Mouse (Mus musculus) heart, postnatal 14 days (tissue): Measurements from ENCODE around the gene Gpr155. TPM values are rescaled to one million over a fixed set of nuclear protein-coding genes. Genes with fewer than 3 reads are reported as not detected.

Source experiments
- DNase-seq, 2 experiments: peaks; one replicate each; pipeline ENCODE4 v3.0.0; 2021 to 2022
- intact Hi-C: fragments of 180-260 bp; cut with DNase I; formaldehyde crosslinking; loops from one replicate; pipeline ENCODE4 v1.15.1; 2025
- long read RNA-seq, 2 experiments: library from polyadenylated mRNA; stranded (forward); transcript quantifications; one replicate each; pipeline ENCODE4 v2.0.0; 2021
- total RNA-seq, 2 experiments: library from RNA; stranded (reverse); gene quantifications; 2 replicates each; pipeline ENCODE4 v1.2.3; 2021

The Gpr155 gene
- total RNA-seq, result 10 to 100 TPM; 10.8 to 11.1 TPM
- long read RNA-seq, experiment 1, full-length matches to known transcripts, result 4 of 7 reads
- long read RNA-seq, experiment 1, partial matches to known transcripts, result 1 of 7 reads
- long read RNA-seq, experiment 1, other reads (novel, unspliced or antisense), result 2 of 7 reads
- long read RNA-seq, experiment 2, full-length matches to known transcripts, result 3 of 10 reads
- long read RNA-seq, experiment 2, partial matches to known transcripts, result 2 of 10 reads
- long read RNA-seq, experiment 2, other reads (novel, unspliced or antisense), result 5 of 10 reads

GRCm38 (mm10) chr2:73386356-73387046 is at the start of gene Gpr155:
TSS of gene Gpr155 (minus strand) at chr2:73386572.
- intact Hi-C loops, result loop anchor here (5.0 kb wide), 1 partner anchor 74 kb away; the partner anchor contains the start of genes Cir1 and Scrn3

GRCm38 (mm10) chr2:73435847-73436246 is 49.5 kb upstream of the Gpr155 start:
- no peak for DNase-seq
- intact Hi-C loops, result no loop called here

More at GRCm38 (mm10) chr2:73386356-73387046, at the start of gene Gpr155:
- DNase-seq, result peak; percentile 99 to 100

GRCm38 (mm10) chr2:73431959-73432396 is 45.6 kb upstream of the Gpr155 start:
- peak in 1 of 2 experiments; percentile 17 for DNase-seq
- intact Hi-C loops, result no loop called here

GRCm38 (mm10) chr2:73428803-73429468 is 42.6 kb upstream of the Gpr155 start:
- DNase-seq, result peak in 1 of 2 experiments; percentile 18
- intact Hi-C loops, result no loop called here

GRCm38 (mm10) chr2:73427293-73427692 is 40.9 kb upstream of the Gpr155 start:
- DNase-seq, result peak; percentile 31 to 58
- intact Hi-C loops, result no loop called here

GRCm38 (mm10) chr2:73425822-73426221 is 39.5 kb upstream of the Gpr155 start:
- no peak for DNase-seq
- intact Hi-C loops, result no loop called here

GRCm38 (mm10) chr2:73419730-73420129 is 33.4 kb upstream of the Gpr155 start:
- DNase-seq, result no peak
- intact Hi-C loops, result loop anchor here (5.0 to 10.0 kb wide), 2 partner anchors 107 to 255 kb away; partner anchors contain the start of genes Cir1 and Scrn3

DNA sequence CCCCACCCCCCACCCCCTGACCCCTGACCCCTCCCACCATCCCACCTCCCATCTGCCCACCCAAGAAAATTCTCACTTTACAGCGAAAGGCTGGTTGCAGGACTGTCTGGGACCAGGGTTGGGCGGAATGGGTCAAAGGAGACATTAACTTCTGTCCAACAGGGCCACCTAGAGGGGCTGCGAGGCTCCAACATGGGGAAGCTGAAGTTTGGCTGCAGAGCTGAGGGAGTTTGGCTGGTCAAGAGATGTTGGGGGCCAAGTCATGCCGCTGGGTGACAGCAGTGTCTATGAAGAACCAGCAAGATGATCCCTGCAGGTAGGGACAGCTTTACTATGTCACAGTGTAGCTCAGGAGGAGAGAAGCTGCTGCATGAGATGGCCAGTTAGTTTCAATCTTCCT is 32.9 kb upstream of the Gpr155 start:
- intact Hi-C loops, result loop anchor here (5.0 to 10.0 kb wide), 2 partner anchors 107 to 254 kb away; partner anchors contain the start of genes Cir1 and Scrn3
- peak; percentile 30 to 58 for DNase-seq

DNA sequence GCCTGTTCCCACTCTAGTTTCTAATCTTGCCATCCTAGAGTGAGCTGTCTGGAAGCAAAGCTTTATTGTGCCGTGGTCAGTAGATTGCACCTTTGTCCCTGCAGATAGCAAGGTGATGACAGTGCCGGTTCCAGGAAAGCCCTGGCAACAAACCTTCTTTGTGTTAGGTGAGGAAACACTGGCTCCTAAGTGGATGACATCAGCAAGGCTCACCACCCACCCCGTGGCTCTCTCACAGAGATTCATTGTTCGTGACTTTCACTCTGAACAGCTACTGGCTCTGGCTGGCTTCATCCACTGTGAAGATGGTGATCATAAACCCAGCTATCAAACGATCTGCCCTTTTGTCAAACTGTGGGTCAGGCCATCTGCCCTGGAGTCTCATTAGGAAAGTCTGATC is 29.5 kb upstream of the Gpr155 start:
- intact Hi-C loops, result loop anchor here (5.0 to 10.0 kb wide), 2 partner anchors 104 to 251 kb away; partner anchors contain the start of genes Cir1 and Scrn3
- no peak for DNase-seq

GRCm38 (mm10) chr2:73410076-73410475 is 23.7 kb upstream of the Gpr155 start:
- intact Hi-C loops, result loop anchor here (10.0 kb wide), 1 partner anchor 245 kb away; no protein-coding TSS in a partner anchor
- no peak for DNase-seq

DNA sequence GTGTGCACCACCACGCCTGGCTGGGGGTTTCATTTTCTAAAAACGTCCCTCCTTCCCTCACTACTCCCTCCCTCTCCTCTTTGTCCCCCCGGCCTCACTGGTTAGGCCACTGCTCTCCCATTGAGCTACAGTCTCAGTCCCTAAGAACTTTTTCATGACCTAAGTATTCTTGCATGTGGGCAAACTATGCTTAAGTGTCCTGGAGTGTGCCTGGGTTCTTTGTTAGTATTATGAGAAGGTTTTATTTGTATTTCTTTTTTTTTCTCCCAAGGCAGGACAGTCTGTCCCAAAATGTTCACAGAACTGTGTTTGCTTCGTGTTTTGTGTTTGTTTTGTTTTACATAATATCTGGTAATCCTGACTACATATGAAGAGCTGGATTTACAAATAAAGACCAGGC is 21.3 kb upstream of the Gpr155 start:
- no peak for DNase-seq
- intact Hi-C loops, result no loop called here

DNA sequence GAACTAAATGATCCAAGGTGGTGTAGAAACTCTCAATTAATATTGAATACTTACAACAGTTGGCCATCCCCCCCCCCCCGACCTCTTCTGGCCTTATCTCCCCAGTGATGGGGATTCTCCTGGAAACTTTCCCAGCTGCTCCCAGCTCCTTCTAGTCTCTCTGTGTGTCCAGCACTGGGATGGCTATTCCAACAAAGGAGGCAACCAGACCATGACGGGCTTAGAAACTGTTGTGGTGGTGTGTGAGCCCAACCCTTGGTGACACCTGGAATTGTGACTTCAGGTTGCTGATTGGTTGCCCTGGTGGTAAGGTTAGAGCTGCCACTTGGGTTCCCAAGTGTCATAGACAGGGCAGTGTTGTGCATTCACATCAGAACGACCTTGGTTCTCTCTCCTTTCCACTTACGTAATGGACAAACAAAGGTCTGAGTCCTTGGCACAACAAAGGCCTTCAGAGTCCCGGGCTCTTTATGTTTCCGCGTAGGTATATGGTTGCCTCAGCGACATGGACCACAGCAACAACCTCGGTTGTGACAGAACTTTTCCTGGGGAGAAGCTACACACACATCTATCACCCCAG is 20.1 kb upstream of the Gpr155 start:
- intact Hi-C loops, result no loop called here
- DNase-seq, result no peak

DNA sequence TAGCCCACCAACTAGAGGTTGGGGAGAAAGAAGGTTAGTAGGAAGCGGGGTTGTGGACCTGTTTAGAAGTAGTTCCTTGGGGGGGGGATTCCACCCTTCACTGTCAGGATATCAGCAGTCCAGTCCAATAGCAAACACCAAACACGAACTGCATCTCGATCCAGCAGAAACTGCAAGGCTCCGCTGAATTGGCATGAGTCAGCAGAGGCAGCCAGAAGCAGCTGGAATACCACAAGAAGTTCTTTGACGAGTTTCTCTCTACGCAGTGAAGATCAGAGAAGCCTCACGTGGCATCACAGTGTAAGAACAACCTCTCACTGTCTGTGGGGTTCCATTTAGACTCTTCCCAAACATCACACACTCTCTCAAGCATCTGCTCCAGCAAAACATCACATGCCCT is 18.6 kb upstream of the Gpr155 start:
- intact Hi-C loops, result no loop called here
- DNase-seq, result no peak

DNA sequence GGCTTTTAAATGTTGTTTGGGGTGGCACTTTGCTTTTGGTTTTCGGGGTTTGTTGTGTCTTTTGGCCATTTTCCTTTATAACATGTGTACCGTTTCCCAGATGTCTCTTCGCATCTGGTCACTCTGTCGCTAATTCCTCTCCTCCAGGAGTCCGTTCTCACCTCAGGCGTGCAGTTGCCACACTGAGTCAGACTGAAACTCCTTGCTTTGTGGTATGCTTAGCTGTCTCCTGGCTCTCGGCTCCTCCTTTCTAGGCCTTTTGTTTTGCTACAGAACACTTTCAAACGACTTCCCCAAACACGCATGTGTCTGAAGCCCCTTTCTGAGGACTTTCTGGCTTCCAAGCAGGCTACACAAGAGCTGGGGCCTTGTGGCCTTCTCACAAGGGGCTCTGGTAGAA is 18.1 kb upstream of the Gpr155 start:
- intact Hi-C loops, result no loop called here

GRCm38 (mm10) chr2:73403385-73404013 is 17.1 kb upstream of the Gpr155 start:
- intact Hi-C loops, result no loop called here
- no peak for DNase-seq

More for the DNA sequence above, 18.1 kb upstream of the Gpr155 start:
- DNase-seq, result no peak

DNA sequence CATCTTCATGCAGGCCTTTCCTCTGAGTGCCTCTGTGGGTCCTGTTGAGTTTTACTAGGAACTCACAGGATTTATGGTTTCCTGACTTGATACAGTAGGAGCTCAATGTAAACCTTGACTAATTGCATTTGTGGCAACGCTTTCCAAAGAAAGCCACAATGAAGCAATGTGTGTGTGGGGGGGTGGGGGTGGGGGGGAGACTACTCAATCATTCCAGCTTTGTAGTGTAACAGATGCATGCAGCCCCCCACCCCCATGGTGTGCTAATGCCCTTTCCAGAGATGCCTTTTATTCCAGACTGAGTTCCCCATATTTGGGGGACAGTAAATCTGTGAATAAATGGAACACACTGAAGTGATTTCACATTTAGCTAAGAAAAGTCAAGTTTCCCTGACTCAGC is 15.3 kb upstream of the Gpr155 start:
- intact Hi-C loops, result no loop called here
- DNase-seq, result no peak

DNA sequence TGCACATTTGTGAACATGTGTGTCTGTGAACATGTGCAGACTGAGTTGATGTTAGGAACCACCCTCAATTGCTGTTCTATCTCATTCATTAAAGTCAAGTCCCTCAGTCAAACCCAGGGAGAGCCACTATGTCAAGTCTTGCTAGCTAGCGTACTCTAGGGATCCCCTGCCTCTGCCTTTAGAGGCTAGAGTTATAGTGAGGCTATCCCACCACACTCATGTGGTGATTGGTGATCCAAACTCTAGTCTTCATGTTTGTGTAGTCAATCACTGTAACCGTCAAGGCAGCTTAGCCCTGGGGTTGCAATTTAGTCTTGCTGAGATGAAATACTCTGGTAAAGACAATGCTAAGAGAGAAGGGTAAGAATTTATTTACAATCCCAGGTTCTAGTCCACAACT is 11.1 kb upstream of the Gpr155 start:
- intact Hi-C loops, result no loop called here
- DNase-seq, result no peak

- intact Hi-C loops, result no loop called here
- no peak for DNase-seq
These were observed 10.5 kb upstream of the Gpr155 start for GRCm38 (mm10) chr2:73396828-73397325.

- intact Hi-C loops, result no loop called here
- no peak for DNase-seq
These were observed 9.1 kb upstream of the Gpr155 start for GRCm38 (mm10) chr2:73395516-73395915.

DNA sequence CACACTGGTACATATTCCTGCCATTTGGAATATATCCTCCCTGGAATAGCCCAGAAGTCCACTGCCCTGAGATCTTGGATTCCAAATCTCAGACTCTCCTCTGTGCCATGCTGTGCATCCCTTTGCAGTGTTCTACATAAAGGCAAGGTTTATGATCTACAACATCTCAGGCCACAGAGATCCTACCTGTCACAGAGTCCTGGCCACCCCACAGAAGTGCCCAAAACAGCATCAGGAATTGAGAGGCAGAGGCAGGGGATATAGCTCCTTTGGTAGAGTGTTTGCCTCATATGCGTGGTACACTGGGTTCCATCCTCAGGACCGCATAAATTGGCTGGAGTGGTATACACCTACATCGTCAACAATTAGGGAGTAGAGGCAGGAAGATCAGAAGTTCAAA is 8.1 kb upstream of the Gpr155 start:
- intact Hi-C loops, result no loop called here
- no peak for DNase-seq
